Mouse (Mus musculus) activated CD4-positive, CD25-positive, alpha-beta regulatory T cell, adult 4 months (primary cell): ENCODE data around the gene Kif3b. TPM values are rescaled to one million over a fixed set of nuclear protein-coding genes. Genes with fewer than 3 reads are reported as not detected.

ENCODE experiments used
- ATAC-seq: one replicate; pipeline ENCODE4 v1.8.0; 2017
- polyA plus RNA-seq, 2 experiments: library from polyadenylated mRNA; unstranded; fragments of 100-300 nt; shearing (Covaris generic); gene quantifications; one replicate each; pipeline ENCODE4 v1.2.1; 2017

The Kif3b gene
- polyA plus RNA-seq, 2 experiments from 2014 or later = 9.4 to 11.1 TPM

GRCm38 (mm10) chr2:153298460-153298859 is 7.2 kb downstream of the Kif3b start:
- ATAC-seq = no peak

GRCm38 (mm10) chr2:153298863-153299262 is 7.7 kb downstream of the Kif3b start:
- no peak for ATAC-seq

GRCm38 (mm10) chr2:153301123-153301522 is 9.9 kb downstream of the Kif3b start:
- ATAC-seq = no peak

GRCm38 (mm10) chr2:153305240-153305639 is 14.0 kb downstream of the Kif3b start:
- no peak for ATAC-seq

- no peak for ATAC-seq
Measured at GRCm38 (mm10) chr2:153308586-153308985, 17.4 kb downstream of the Kif3b start.

- no peak for ATAC-seq
Measured at GRCm38 (mm10) chr2:153309106-153309505, 17.9 kb downstream of the Kif3b start.

GRCm38 (mm10) chr2:153310228-153310627 is 19.0 kb downstream of the Kif3b start:
- no peak for ATAC-seq

GRCm38 (mm10) chr2:153312884-153313283 is 21.7 kb downstream of the Kif3b start:
- ATAC-seq = no peak

GRCm38 (mm10) chr2:153318408-153318807 is 27.2 kb downstream of the Kif3b start:
- no peak for ATAC-seq

- ATAC-seq = no peak
Measured at GRCm38 (mm10) chr2:153319036-153319643, 27.9 kb downstream of the Kif3b start.

GRCm38 (mm10) chr2:153325706-153326376 is 34.6 kb downstream of the Kif3b start:
- peak; percentile 59 for ATAC-seq

- no peak for ATAC-seq
Measured at GRCm38 (mm10) chr2:153332271-153332670, 41.1 kb downstream of the Kif3b start.

- peak; percentile 83 for ATAC-seq
Measured at GRCm38 (mm10) chr2:153332981-153333380, 41.8 kb downstream of the Kif3b start.

- no peak for ATAC-seq
Measured at GRCm38 (mm10) chr2:153333822-153334232, 42.6 kb downstream of the Kif3b start.

- no peak for ATAC-seq
Measured at GRCm38 (mm10) chr2:153334281-153334680, 43.1 kb downstream of the Kif3b start.

GRCm38 (mm10) chr2:153336117-153336516 is 44.9 kb downstream of the Kif3b start:
- peak; percentile 71 for ATAC-seq

GRCm38 (mm10) chr2:153338361-153339350 is 47.4 kb downstream of the Kif3b start:
- ATAC-seq = peak; percentile 30

GRCm38 (mm10) chr2:153342166-153342565 is 51.0 kb downstream of the Kif3b start:
- ATAC-seq = no peak

GRCm38 (mm10) chr2:153342602-153343001 is 51.4 kb downstream of the Kif3b start:
- peak; percentile 20 for ATAC-seq

GRCm38 (mm10) chr2:153343191-153343590 is 52.0 kb downstream of the Kif3b start:
- no peak for ATAC-seq

- peak; percentile 44 for ATAC-seq
Measured at GRCm38 (mm10) chr2:153345071-153345453, 53.8 kb downstream of the Kif3b start.

GRCm38 (mm10) chr2:153345454-153346220 is 54.4 kb downstream of the Kif3b start, which contains the start of gene Asxl1:
TSS of gene Asxl1 (plus strand) at chr2:153345829.
- peak; percentile 84 for ATAC-seq
